Mouse (Mus musculus) embryonic facial prominence, embryonic 10.5 days (tissue): ENCODE measurements at regions not wholly inside any gene's neighbourhood (a gene's known extent, or its start where the extent isn't known, plus 50 kb on each side); places are given as distances from the start of the nearest gene placed in this dataset.

Experiments
- DNase-seq: peaks from one replicate; pipeline ENCODE4 v3.0.0-alpha.2; 2017; ENCODE audit warnings: low spot score
- H3K27ac ChIP-seq: fragments of 300-500 bp; sonication (generic); replicated peaks from 2 replicates; pipeline ENCODE4 v1.5.1; 2016; ENCODE audit warnings: mild to moderate bottlenecking
- H3K27me3 ChIP-seq: fragments of 300-500 bp; sonication (generic); replicated peaks from 2 replicates; pipeline ENCODE4 v1.6.1; 2016; ENCODE audit warnings: low read depth, mild to moderate bottlenecking; ENCODE audit not compliant: poor library complexity, severe bottlenecking
- H3K36me3 ChIP-seq: fragments of 300-500 bp; sonication (generic); replicated peaks from 2 replicates; pipeline ENCODE4 v1.6.1; 2016; ENCODE audit warnings: mild to moderate bottlenecking, moderate library complexity
- H3K4me1 ChIP-seq: fragments of 300-500 bp; sonication (generic); 2 replicates; pipeline ENCODE4 v1.6.1; 2016
- H3K4me3 ChIP-seq: fragments of 300-500 bp; sonication (generic); 2 replicates; pipeline ENCODE4 v1.5.1; 2016; ENCODE audit warnings: mild to moderate bottlenecking, moderate library complexity
- H3K9me3 ChIP-seq: fragments of 300-500 bp; sonication (generic); 2 replicates; pipeline ENCODE4 v1.6.1; 2016; ENCODE audit warnings: mild to moderate bottlenecking
- WGBS: fragments of 180-500 bp; shearing (Covaris S2); methylation state at CpG from one replicate; pipeline ENCODE4 v1.1.7; 2016; 5-methylcytosine and 5-hydroxymethylcytosine counted together

DNA sequence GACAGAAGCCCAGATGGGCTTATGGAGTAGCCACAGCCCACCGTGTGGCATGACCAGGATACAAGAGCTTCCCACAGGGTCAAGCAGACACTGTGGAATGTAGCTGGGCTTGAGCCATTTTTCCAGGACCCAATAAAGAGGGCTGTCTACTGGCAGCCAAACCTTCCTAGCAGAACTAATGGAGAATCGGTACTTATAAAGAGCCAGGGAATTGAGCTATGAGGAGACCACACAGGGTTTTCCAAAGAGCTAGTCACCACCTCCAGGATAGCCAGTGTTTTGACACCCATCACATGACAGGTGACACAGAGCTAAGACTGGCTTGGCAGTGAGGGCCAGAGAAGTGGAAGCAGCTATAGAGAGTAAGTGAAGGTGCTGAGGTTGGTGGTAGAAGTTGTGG lies 149.9 kb downstream of the Map2k4 start:
- Histone ChIP-seq H3K4me1 (no peaks in the 10 kb centered on the region), H3K27ac (no peak overlapping the region), H3K27me3 (no peaks in the 10 kb centered on the region), H3K4me3 (no peak overlapping the region), H3K9me3 (no peaks in the 10 kb centered on the region), H3K36me3 (no peaks in the 10 kb centered on the region)
- 91% methylated on average over 2 of the region's 2 CpGs for WGBS
- DNase-seq: no peak

GRCm38 (mm10) chr11:65637206-65637605 lies 150.9 kb downstream of the Map2k4 start:
- DNase-seq: no peak
- Histone ChIP-seq H3K27me3 (no peaks in the 10 kb centered on the region), H3K27ac (no peak overlapping the region), H3K9me3 (no peaks in the 10 kb centered on the region), H3K4me3 (no peak overlapping the region), H3K36me3 (no peaks in the 10 kb centered on the region), H3K4me1 (no peaks in the 10 kb centered on the region)
- 78% methylated on average over 3 of the region's 3 CpGs for WGBS

GRCm38 (mm10) chr11:65635307-65635706 lies 152.8 kb downstream of the Map2k4 start:
- WGBS: 89% methylated on average over 4 of the region's 4 CpGs
- Histone ChIP-seq H3K9me3 (no peaks in the 10 kb centered on the region), H3K4me3 (no peak overlapping the region), H3K27me3 (no peaks in the 10 kb centered on the region), H3K4me1 (no peaks in the 10 kb centered on the region), H3K36me3 (no peaks in the 10 kb centered on the region), H3K27ac (no peak overlapping the region)
- no peak for DNase-seq

GRCm38 (mm10) chr11:65631164-65631563 lies 156.9 kb downstream of the Map2k4 start:
- Histone ChIP-seq H3K27me3 (no peaks in the 10 kb centered on the region), H3K9me3 (no peaks in the 10 kb centered on the region), H3K4me3 (no peak overlapping the region), H3K4me1 (no peaks in the 10 kb centered on the region), H3K27ac (no peak overlapping the region), H3K36me3 (no peaks in the 10 kb centered on the region)
- DNase-seq: no peak
- WGBS: 86% methylated on average over 3 of the region's 3 CpGs

DNA sequence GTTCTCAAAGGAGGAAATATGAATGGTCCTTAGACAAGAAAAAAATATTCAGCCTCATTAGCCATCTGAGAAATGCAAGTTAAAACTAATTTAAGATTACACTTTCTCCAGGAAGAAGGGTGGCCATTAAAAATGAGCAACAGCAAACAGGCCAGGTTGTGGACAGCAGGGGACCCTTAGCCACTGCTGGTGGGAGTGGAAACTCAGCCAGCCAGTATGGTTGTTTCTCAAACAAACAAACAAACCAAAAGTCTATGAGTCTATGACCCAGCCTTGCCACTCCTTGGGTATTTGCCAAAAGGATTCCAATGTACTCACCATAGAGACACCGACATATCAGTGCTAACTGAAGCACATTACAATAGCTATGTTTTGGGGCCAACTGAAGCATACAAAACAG lies 157.7 kb downstream of the Map2k4 start:
- H3K36me3 ChIP-seq: no peaks in the 10 kb centered on the region
- H3K4me3 ChIP-seq: no peak overlapping the region
- no peaks in the 10 kb centered on the region for H3K4me1 ChIP-seq
- no peak for DNase-seq
- H3K27ac ChIP-seq: no peak overlapping the region
- no peaks in the 10 kb centered on the region for H3K9me3 ChIP-seq
- H3K27me3 ChIP-seq: no peaks in the 10 kb centered on the region
- WGBS: 98% methylated on average over 1 of the region's 1 CpGs

GRCm38 (mm10) chr11:65629320-65629719 lies 158.8 kb downstream of the Map2k4 start:
- Histone ChIP-seq H3K36me3 (no peaks in the 10 kb centered on the region), H3K9me3 (no peaks in the 10 kb centered on the region), H3K27ac (no peak overlapping the region), H3K27me3 (no peaks in the 10 kb centered on the region), H3K4me1 (no peaks in the 10 kb centered on the region), H3K4me3 (no peak overlapping the region)
- WGBS: 88% methylated on average over 5 of the region's 5 CpGs
- no peak for DNase-seq

DNA sequence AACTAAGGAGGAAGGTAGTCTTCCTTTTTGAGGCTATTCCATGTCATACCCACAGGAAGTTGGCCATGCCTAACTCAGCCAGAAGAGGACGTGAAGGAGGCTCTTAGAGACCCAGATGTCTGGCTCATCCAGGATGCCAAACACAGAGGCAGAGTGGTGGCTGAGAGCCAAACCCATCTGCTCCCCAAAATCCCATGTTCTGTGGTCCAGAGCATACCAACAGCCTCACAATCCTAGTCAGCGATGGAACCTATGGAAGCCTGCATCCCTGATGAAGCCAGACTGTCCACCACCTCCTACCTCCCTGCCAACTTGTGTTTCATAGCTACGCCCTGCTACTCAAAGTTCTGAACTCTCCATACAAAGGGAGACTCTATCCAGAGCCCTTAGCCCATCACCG lies 169.1 kb downstream of the Map2k4 start:
- Histone ChIP-seq H3K36me3 (no peaks in the 10 kb centered on the region), H3K27me3 (no peaks in the 10 kb centered on the region), H3K4me3 (no peak overlapping the region), H3K4me1 (no peaks in the 10 kb centered on the region), H3K27ac (no peak overlapping the region), H3K9me3 (no peaks in the 10 kb centered on the region)
- 90% methylated on average over 4 of the region's 4 CpGs for WGBS
- DNase-seq: no peak

- Histone ChIP-seq H3K9me3 (no peaks in the 10 kb centered on the region), H3K4me1 (no peaks in the 10 kb centered on the region), H3K27ac (no peak overlapping the region), H3K27me3 (no peaks in the 10 kb centered on the region), H3K36me3 (no peaks in the 10 kb centered on the region), H3K4me3 (no peak overlapping the region)
- WGBS: 92% methylated on average over 3 of the region's 3 CpGs
- no peak for DNase-seq
Observed at GRCm38 (mm10) chr11:65610536-65610935, 177.6 kb downstream of the Map2k4 start.

- H3K4me1 ChIP-seq: no peaks in the 10 kb centered on the region
- H3K27me3 ChIP-seq: no peaks in the 10 kb centered on the region
- no peak for DNase-seq
- no peak overlapping the region for H3K4me3 ChIP-seq
- WGBS: 77% methylated on average over 4 of the region's 4 CpGs
- no peak overlapping the region for H3K27ac ChIP-seq
- H3K36me3 ChIP-seq: no peaks in the 10 kb centered on the region
- no peaks in the 10 kb centered on the region for H3K9me3 ChIP-seq
Observed at GRCm38 (mm10) chr11:65609056-65609455, 179.0 kb downstream of the Map2k4 start.

- no peak for DNase-seq
- Histone ChIP-seq H3K27ac (no peak overlapping the region), H3K4me1 (no peaks in the 10 kb centered on the region), H3K4me3 (no peak overlapping the region), H3K27me3 (no peaks in the 10 kb centered on the region), H3K36me3 (no peaks in the 10 kb centered on the region), H3K9me3 (no peaks in the 10 kb centered on the region)
- WGBS: 74% methylated on average over 2 of the region's 2 CpGs
Observed at GRCm38 (mm10) chr11:65597298-65598076, 190.6 kb downstream of the Map2k4 start.

- 81% methylated on average over 3 of the region's 3 CpGs for WGBS
- H3K36me3 ChIP-seq: no peaks in the 10 kb centered on the region
- no peak overlapping the region for H3K27ac ChIP-seq
- no peak overlapping the region for H3K4me3 ChIP-seq
- no peaks in the 10 kb centered on the region for H3K9me3 ChIP-seq
- no peaks in the 10 kb centered on the region for H3K4me1 ChIP-seq
- no peak for DNase-seq
- no peaks in the 10 kb centered on the region for H3K27me3 ChIP-seq
Observed at GRCm38 (mm10) chr11:65588491-65588890, 199.6 kb downstream of the Map2k4 start.

- no peaks in the 10 kb centered on the region for H3K9me3 ChIP-seq
- 93% methylated on average over 9 of the region's 9 CpGs for WGBS
Observed at GRCm38 (mm10) chr11:65567831-65568230, 220.3 kb downstream of the Map2k4 start.

GRCm38 (mm10) chr11:65558236-65558635 lies 229.9 kb downstream of the Map2k4 start:
- H3K4me1 ChIP-seq: no peaks in the 10 kb centered on the region
- no peaks in the 10 kb centered on the region for H3K27me3 ChIP-seq
- no peak overlapping the region for H3K4me3 ChIP-seq
- no peaks in the 10 kb centered on the region for H3K36me3 ChIP-seq
- no peak overlapping the region for H3K27ac ChIP-seq
- H3K9me3 ChIP-seq: no peaks in the 10 kb centered on the region
- WGBS: 81% methylated on average over 4 of the region's 4 CpGs
- DNase-seq: no peak

More at GRCm38 (mm10) chr11:65567831-65568230, 220.3 kb downstream of the Map2k4 start:
- no peaks in the 10 kb centered on the region for H3K27me3 ChIP-seq
- no peak for DNase-seq
- 0 out of 2 replicates have a peak, but pooled peaks cover 3% of the 10 kb centered on the region for H3K4me1 ChIP-seq
- no peak overlapping the region for H3K4me3 ChIP-seq
- no peak overlapping the region for H3K27ac ChIP-seq
- H3K36me3 ChIP-seq: no peaks in the 10 kb centered on the region
